Mouse (Mus musculus): ENCODE measurements around the gene Art5. TPM values are rescaled to one million over a fixed set of nuclear protein-coding genes. Genes with fewer than 3 reads are reported as not detected.
"Not testable (repeated sequence)": the region's sequence is repeated elsewhere in the genome, so short reads cannot be mapped to it uniquely, and the experiment has no call there.

Art5 gene
- total and polyA plus RNA-seq, 3 experiments: 0.04 TPM; not detected in 2

DNA sequence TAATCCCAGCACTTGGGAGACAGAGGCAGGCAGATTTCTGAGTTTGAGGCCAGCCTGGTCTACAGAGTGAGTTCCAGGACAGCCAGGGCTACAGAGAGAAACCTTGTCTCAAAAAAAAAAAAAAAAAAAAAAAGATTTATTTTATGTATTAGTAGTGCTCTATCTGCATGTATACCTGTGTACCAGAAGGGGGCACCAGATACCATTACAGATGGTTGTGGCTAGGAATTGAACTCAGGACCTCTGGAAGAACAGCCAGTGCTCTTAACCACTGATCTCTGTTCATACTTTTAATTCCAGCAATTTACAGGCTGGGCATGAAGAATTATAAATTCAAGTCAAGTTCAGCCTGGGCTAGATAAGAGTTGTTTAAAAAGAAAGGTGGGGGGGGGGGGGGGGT, 60.8 kb downstream of the Art5 start:
- peak; percentile 60 for DNase-seq (ENCODE audit: low read depth, low spot score)

More for the DNA sequence above, 60.8 kb downstream of the Art5 start:
- peak; percentile 41 for TF ChIP-seq SMC3 (IDR thresholded peaks at IDR 0.05; ENCODE audit: low read depth, low read length)
- peak; percentile 41; the same call in 1 of the 2 replicates for TF ChIP-seq ZNF384 (IDR thresholded peaks at IDR 0.05; ENCODE audit: low read depth, low read length)
- peak; percentile 36 for TF ChIP-seq RAD21 (IDR thresholded peaks at IDR 0.05; ENCODE audit: low read depth, low read length)
- TF ChIP-seq CTCF (IDR thresholded peaks at IDR 0.05 in 2 of 3, conservative IDR thresholded peaks at IDR 0.05 in 1 of 3; ENCODE audit: control insufficient read depth in 1 of 3, insufficient read depth in 1 of 3, low read depth in 2 of 3, low read length in 3 of 3, poor library complexity in 1 of 3, severe bottlenecking in 1 of 3): peak; percentile 7 to 51 (median 36); a peak in 4 of 6 replicates
- H3K27me3 ChIP-seq (ENCODE audit: control insufficient read depth in 1 of 2, insufficient read depth in 2 of 2, low read length in 2 of 2); H3K79me2 ChIP-seq (ENCODE audit: control insufficient read depth, insufficient read depth, low read length, poor library complexity); H3K36me3 ChIP-seq (ENCODE audit: control insufficient read depth in 1 of 2, insufficient read depth in 2 of 2, low read length in 2 of 2); H3K9ac ChIP-seq (ENCODE audit: control insufficient read depth, low read depth, low read length, poor library complexity, severe bottlenecking); H3K9me3 ChIP-seq (replicated peaks; ENCODE audit: insufficient read depth, low read length); H3K4me1 ChIP-seq (ENCODE audit: control insufficient read depth in 1 of 2, insufficient read depth in 2 of 2, low read length in 2 of 2); H3K4me3 ChIP-seq (ENCODE audit: control insufficient read depth in 1 of 2, insufficient read depth in 1 of 2, low read depth in 2 of 2, low read length in 2 of 2); H3K27ac ChIP-seq (ENCODE audit: control insufficient read depth, low read depth, low read length): not testable (repeated sequence)

Other genes starting within 250 kb of the Art5 start
- gene Anapc15, start 245.8 kb downstream of the Art5 start, total RNA-seq (2012; rRNA removed): 68.7 and 73.3 TPM in 2 replicates
- 100 to 1,000 TPM in 1 of 2 experiments, not detected in 1; 103 TPM for gene Anapc15, start 245.8 kb downstream of the Art5 start, polyA plus RNA-seq (2012; ENCODE audit: insufficient read depth in 1 of 2, insufficient read length in 2 of 2, low read depth in 1 of 2, low replicate concordance in 2 of 2, missing spikeins in 1 of 2)
- gene Folr1, start 238.7 kb downstream of the Art5 start, total RNA-seq (2012; rRNA removed): 0.12 TPM in 1 of 2 replicates, not detected in the other
- under 1 TPM in 1 of 2 experiments, not detected in 1; 0.07 TPM for gene Folr1, start 238.7 kb downstream of the Art5 start, polyA plus RNA-seq (2012; ENCODE audit: insufficient read depth in 1 of 2, insufficient read length in 2 of 2, low read depth in 1 of 2, low replicate concordance in 2 of 2, missing spikeins in 1 of 2)
- 70.5 and 79.5 TPM in 2 replicates for gene Lamtor1, start 203.6 kb downstream of the Art5 start, total RNA-seq (2012; rRNA removed)
- 100 to 1,000 TPM in 1 of 2 experiments, not detected in 1; 115 TPM for gene Lamtor1, start 203.6 kb downstream of the Art5 start, polyA plus RNA-seq (2012; ENCODE audit: insufficient read depth in 1 of 2, insufficient read length in 2 of 2, low read depth in 1 of 2, low replicate concordance in 2 of 2, missing spikeins in 1 of 2)
- gene Tomt, start 203.1 kb downstream of the Art5 start, total RNA-seq (2012; rRNA removed): 0.78 and 1.3 TPM in 2 replicates
- gene Tomt, start 203.1 kb downstream of the Art5 start, polyA plus RNA-seq (2012; ENCODE audit: insufficient read depth in 1 of 2, insufficient read length in 2 of 2, low read depth in 1 of 2, low replicate concordance in 2 of 2, missing spikeins in 1 of 2): under 1 TPM in 1 of 2 experiments, not detected in 1; 0.82 TPM
- 13.6 and 14.8 TPM in 2 replicates for gene Lrrc51, start 175.6 kb downstream of the Art5 start, total RNA-seq (2012; rRNA removed)
- gene Lrrc51, start 175.6 kb downstream of the Art5 start, polyA plus RNA-seq (2012; ENCODE audit: insufficient read depth in 1 of 2, insufficient read length in 2 of 2, low read depth in 1 of 2, low replicate concordance in 2 of 2, missing spikeins in 1 of 2): 10 to 100 TPM in 1 of 2 experiments, not detected in 1; 30.8 TPM
- gene Numa1, start 175.4 kb downstream of the Art5 start, total RNA-seq (2012; rRNA removed): 48.7 and 54.5 TPM in 2 replicates
- gene Numa1, start 175.4 kb downstream of the Art5 start, polyA plus RNA-seq (2012; ENCODE audit: insufficient read depth in 1 of 2, insufficient read length in 2 of 2, low read depth in 1 of 2, low replicate concordance in 2 of 2, missing spikeins in 1 of 2): 10 to 100 TPM; 50.0 to 91.2 TPM
- gene Il18bp, start 90.8 kb downstream of the Art5 start, total RNA-seq (2012; rRNA removed): 0.95 and 1.0 TPM in 2 replicates
- gene Il18bp, start 90.8 kb downstream of the Art5 start, polyA plus RNA-seq (2012; ENCODE audit: insufficient read depth in 1 of 2, insufficient read length in 2 of 2, low read depth in 1 of 2, low replicate concordance in 2 of 2, missing spikeins in 1 of 2): 1 to 10 TPM in 1 of 2 experiments, not detected in 1; 1.8 TPM
- 17.3 and 18.5 TPM in 2 replicates for gene Rnf121, start 44.0 kb downstream of the Art5 start, total RNA-seq (2012; rRNA removed)
- gene Rnf121, start 44.0 kb downstream of the Art5 start, polyA plus RNA-seq (2012; ENCODE audit: insufficient read depth in 1 of 2, insufficient read length in 2 of 2, low read depth in 1 of 2, low replicate concordance in 2 of 2, missing spikeins in 1 of 2): 10 to 100 TPM in 1 of 2 experiments, not detected in 1; 16.0 TPM
- 15.3 and 16.6 TPM in 2 replicates for gene Xndc1, start 44.0 kb downstream of the Art5 start, total RNA-seq (2012; rRNA removed)
- gene Xndc1, start 44.0 kb downstream of the Art5 start, polyA plus RNA-seq (2012; ENCODE audit: insufficient read depth in 1 of 2, insufficient read length in 2 of 2, low read depth in 1 of 2, low replicate concordance in 2 of 2, missing spikeins in 1 of 2): 10 to 100 TPM in 1 of 2 experiments, not detected in 1; 30.0 TPM
- gene Xntrpc, start 43.8 kb downstream of the Art5 start, total RNA-seq (2012; rRNA removed): 0.08 and 0.13 TPM in 2 replicates
- gene Xntrpc, start 43.8 kb downstream of the Art5 start, polyA plus RNA-seq (2012; ENCODE audit: insufficient read depth in 1 of 2, insufficient read length in 2 of 2, low read depth in 1 of 2, low replicate concordance in 2 of 2, missing spikeins in 1 of 2): under 1 TPM in 1 of 2 experiments, not detected in 1; 0.14 TPM
- gene Trpc2, start 26.4 kb downstream of the Art5 start, total RNA-seq (2012; rRNA removed): not detected in 2 replicates
- not detected for gene Trpc2, start 26.4 kb downstream of the Art5 start, polyA plus RNA-seq (2012; ENCODE audit: insufficient read depth in 1 of 2, insufficient read length in 2 of 2, low read depth in 1 of 2, low replicate concordance in 2 of 2, missing spikeins in 1 of 2)
- gene Art1, start 7.7 kb downstream of the Art5 start, total RNA-seq (2012; rRNA removed): not detected in 2 replicates
- gene Art1, start 7.7 kb downstream of the Art5 start, polyA plus RNA-seq (2012; ENCODE audit: insufficient read depth in 1 of 2, insufficient read length in 2 of 2, low read depth in 1 of 2, low replicate concordance in 2 of 2, missing spikeins in 1 of 2): not detected
- gene Chrna10, start 7.3 kb upstream of the Art5 start, total RNA-seq (2012; rRNA removed): not detected in 2 replicates
- gene Chrna10, start 7.3 kb upstream of the Art5 start, polyA plus RNA-seq (2012; ENCODE audit: insufficient read depth in 1 of 2, insufficient read length in 2 of 2, low read depth in 1 of 2, low replicate concordance in 2 of 2, missing spikeins in 1 of 2): not detected
- 25.9 and 31.7 TPM in 2 replicates for gene Nup98, start 100.7 kb upstream of the Art5 start, total RNA-seq (2012; rRNA removed)
- gene Nup98, start 100.7 kb upstream of the Art5 start, polyA plus RNA-seq (2012; ENCODE audit: insufficient read depth in 1 of 2, insufficient read length in 2 of 2, low read depth in 1 of 2, low replicate concordance in 2 of 2, missing spikeins in 1 of 2): 100 to 1,000 TPM in 1 of 2 experiments, 10 to 100 TPM in 1; 45.2 to 195 TPM
- 21.1 and 29.2 TPM in 2 replicates for gene Pgap2, start 100.7 kb upstream of the Art5 start, total RNA-seq (2012; rRNA removed)
- 10 to 100 TPM in 1 of 2 experiments, not detected in 1; 91.1 TPM for gene Pgap2, start 100.7 kb upstream of the Art5 start, polyA plus RNA-seq (2012; ENCODE audit: insufficient read depth in 1 of 2, insufficient read length in 2 of 2, low read depth in 1 of 2, low replicate concordance in 2 of 2, missing spikeins in 1 of 2)
- 24.1 and 33.3 TPM in 2 replicates for gene Rhog, start 146.6 kb upstream of the Art5 start, total RNA-seq (2012; rRNA removed)
- gene Rhog, start 146.6 kb upstream of the Art5 start, polyA plus RNA-seq (2012; ENCODE audit: insufficient read depth in 1 of 2, insufficient read length in 2 of 2, low read depth in 1 of 2, low replicate concordance in 2 of 2, missing spikeins in 1 of 2): 100 to 1,000 TPM; 347 to 425 TPM
- 26.1 and 28.2 TPM in 2 replicates for gene Stim1, start 158.3 kb upstream of the Art5 start, total RNA-seq (2012; rRNA removed)
- 10 to 100 TPM in 1 of 2 experiments, not detected in 1; 65.0 TPM for gene Stim1, start 158.3 kb upstream of the Art5 start, polyA plus RNA-seq (2012; ENCODE audit: insufficient read depth in 1 of 2, insufficient read length in 2 of 2, low read depth in 1 of 2, low replicate concordance in 2 of 2, missing spikeins in 1 of 2)